ENCODE assay signal across 20 mouse cellular contexts in the genomic region with DNA sequence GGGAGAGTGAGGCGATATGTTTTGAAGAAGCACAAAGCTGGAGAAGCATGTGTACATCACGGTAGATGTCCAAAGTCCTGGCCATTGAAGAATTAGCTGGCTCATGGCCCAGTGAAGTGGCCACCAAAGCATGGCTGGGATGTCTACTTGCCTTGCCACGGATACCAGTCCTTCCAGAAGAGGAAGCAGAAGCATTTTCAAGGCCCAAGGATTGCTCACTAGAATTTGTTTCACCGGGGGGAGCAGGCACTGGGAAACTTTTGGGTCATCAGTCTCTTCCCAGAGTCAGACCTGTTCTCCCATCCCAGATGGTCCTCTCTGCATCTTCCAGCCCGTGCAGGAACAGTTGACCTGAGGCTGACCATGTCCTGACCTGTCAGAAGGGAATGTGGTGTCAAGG.
DNase-seq lines count a peak whose midpoint lies in the region; ATAC-seq lines count a peak whose summit lies in the region.
"Had no signal": no experiment of that assay in that cellular context is flagged by ENCODE, and none has a peak within 500 bp of the region (broad histone marks: within the 10 kb centered on the region; RNA-seq: fewer than 3 reads in every experiment).

No protein-coding gene starts in this region.

- H3K9me3 ChIP-seq in heart, embryonic 10.5 days = no peaks in the 10 kb centered on the region
- no peaks in the 10 kb centered on the region for H3K9me3 ChIP-seq in midbrain, embryonic 11.5 days (ENCODE audit: control insufficient read depth, low read length)
- no peaks in the 10 kb centered on the region for H3K9me3 ChIP-seq in midbrain, embryonic 14.5 days (ENCODE audit: control insufficient read depth, low read length)
- H3K9me3 ChIP-seq: forebrain, embryonic 15.5 days; hindbrain, embryonic 12.5 days; hindbrain, embryonic 15.5 days had no signal

- no peak for ATAC-seq in midbrain, embryonic 11.5 days (ENCODE audit: low FRiP score)
- no peak for ATAC-seq in midbrain, embryonic 14.5 days (ENCODE audit: low FRiP score, low TSS enrichment)
- ATAC-seq: forebrain, embryonic 15.5 days; Patski had no signal

- no peak overlapping the region for H3K9ac ChIP-seq in midbrain, embryonic 11.5 days (ENCODE audit: low read length)
- no peak overlapping the region for H3K9ac ChIP-seq in midbrain, embryonic 14.5 days (replicated peaks; ENCODE audit: low read length)
- H3K9ac ChIP-seq: forebrain, embryonic 15.5 days; hindbrain, embryonic 12.5 days; hindbrain, embryonic 15.5 days had no signal

- WGBS in heart, embryonic 10.5 days = 71% methylated on average over 5 of the region's 5 CpGs
- WGBS in midbrain, embryonic 11.5 days = 88% methylated on average over 5 of the region's 5 CpGs
- WGBS in midbrain, embryonic 14.5 days = 88% methylated on average over 5 of the region's 5 CpGs

- H3K4me3 ChIP-seq in heart, embryonic 10.5 days = no peak overlapping the region
- no peak overlapping the region for H3K4me3 ChIP-seq in midbrain, embryonic 11.5 days (ENCODE audit: low read depth, low read length)
- H3K4me3 ChIP-seq in midbrain, embryonic 14.5 days (replicated peaks; ENCODE audit: low read depth, low read length) = no peak overlapping the region
- H3K4me3 ChIP-seq: forebrain, embryonic 15.5 days; hindbrain, embryonic 12.5 days; hindbrain, embryonic 15.5 days had no signal

- peaks cover 30% of the 10 kb centered on the region for H3K4me1 ChIP-seq in heart, embryonic 10.5 days
- H3K4me1 ChIP-seq in midbrain, embryonic 11.5 days (ENCODE audit: control insufficient read depth, insufficient read depth, low read length) = no peaks in the 10 kb centered on the region
- peaks cover 16% of the 10 kb centered on the region for H3K4me1 ChIP-seq in midbrain, embryonic 14.5 days (ENCODE audit: control insufficient read depth, insufficient read depth, low read length)

- H3K4me2 ChIP-seq in midbrain, embryonic 11.5 days = no peak overlapping the region
- no peak overlapping the region for H3K4me2 ChIP-seq in midbrain, embryonic 14.5 days (ENCODE audit: low read length)
- H3K4me2 ChIP-seq: forebrain, embryonic 15.5 days; heart, embryonic 11.5 days; hindbrain, embryonic 12.5 days; hindbrain, embryonic 15.5 days had no signal

- H3K27ac ChIP-seq in heart, embryonic 10.5 days = peak overlapping the region; percentile 42
- no peak overlapping the region for H3K27ac ChIP-seq in midbrain, embryonic 11.5 days (ENCODE audit: low read depth, low read length)
- no peak overlapping the region for H3K27ac ChIP-seq in midbrain, embryonic 14.5 days (replicated peaks; ENCODE audit: low read depth, low read length)
- H3K27ac ChIP-seq: forebrain, embryonic 15.5 days; hindbrain, embryonic 12.5 days; hindbrain, embryonic 15.5 days had no signal

- no peak for DNase-seq in heart, embryonic 10.5 days (ENCODE audit: low spot score)
- no peak for DNase-seq in heart, adult 8-10 months (ENCODE audit: low spot score)
- DNase-seq in midbrain, embryonic 11.5 days (ENCODE audit: low spot score, missing footprints) = peak; percentile 53
- DNase-seq in midbrain, embryonic 14.5 days = no peak
- peak; percentile 1 for DNase-seq in thymus, postnatal 4 days
- no peak for DNase-seq in thymus, postnatal 36 days
- DNase-seq: adrenal gland, postnatal 10 days; adrenal gland, postnatal 36 days; B cell, adult 2 months; cerebellum, adult 18-20 months; cerebellum, adult 9-10 months; gastrocnemius, postnatal 25 days; heart, adult 18-20 months had no signal

- H3K27me3 ChIP-seq in heart, embryonic 10.5 days (ENCODE audit: insufficient read depth, poor library complexity, severe bottlenecking) = no peaks in the 10 kb centered on the region
- no peaks in the 10 kb centered on the region for H3K27me3 ChIP-seq in midbrain, embryonic 11.5 days (ENCODE audit: control insufficient read depth, insufficient read depth, low read length)
- H3K27me3 ChIP-seq in midbrain, embryonic 14.5 days (ENCODE audit: control insufficient read depth, insufficient read depth, low read length) = no peaks in the 10 kb centered on the region
- H3K27me3 ChIP-seq: CH12.LX; forebrain, embryonic 15.5 days; hindbrain, embryonic 12.5 days; hindbrain, embryonic 15.5 days; Patski had no signal

- no peaks in the 10 kb centered on the region for H3K36me3 ChIP-seq in heart, embryonic 10.5 days
- H3K36me3 ChIP-seq in midbrain, embryonic 11.5 days (ENCODE audit: control insufficient read depth, insufficient read depth, low read length) = no peaks in the 10 kb centered on the region
- no peaks in the 10 kb centered on the region for H3K36me3 ChIP-seq in midbrain, embryonic 14.5 days (ENCODE audit: control insufficient read depth, insufficient read depth, low read length)
- H3K36me3 ChIP-seq: forebrain, embryonic 15.5 days; G1E; hindbrain, embryonic 12.5 days; hindbrain, embryonic 15.5 days had no signal

Comparison
In these comparisons a context has a peak if more than half of its experiments do, and no peak if none do; other contexts are left out.
1. DNase-seq: peak in midbrain, embryonic 11.5 days (single experiment) and thymus, postnatal 4 days (single experiment); none in heart, embryonic 10.5 days (single experiment), heart, adult 8-10 months (single experiment), midbrain, embryonic 14.5 days (single experiment) and thymus, postnatal 36 days (0 of 2).